Mouse (Mus musculus): ENCODE results near the gene Asic2.
A peak's percentile ranks its signal among the peaks of the same experiment; 100 is the strongest.

Asic2 gene

GRCm38 (mm10) chr11:81968401-81968881 lies at the start of gene Asic2:
Asic2 (minus strand) TSS chr11:81968457.
- no peak for DNase-seq (ENCODE audit: low read depth, low spot score)

GRCm38 (mm10) chr11:82016181-82016780 lies 48.0 kb upstream of the Asic2 start:
- no peak for DNase-seq (ENCODE audit: low read depth, low spot score)

GRCm38 (mm10) chr11:82015066-82015465 lies 46.8 kb upstream of the Asic2 start:
- DNase-seq (ENCODE audit: low read depth, low spot score), result no peak

- DNase-seq (ENCODE audit: low read depth, low spot score), result no peak
Measured at GRCm38 (mm10) chr11:82013756-82014155, 45.5 kb upstream of the Asic2 start.

GRCm38 (mm10) chr11:82011411-82012193 lies 43.3 kb upstream of the Asic2 start:
- no peak for DNase-seq (ENCODE audit: low read depth, low spot score)

- DNase-seq (ENCODE audit: low read depth, low spot score), result no peak
Measured at GRCm38 (mm10) chr11:82010115-82010514, 41.9 kb upstream of the Asic2 start.

- no peak for DNase-seq (ENCODE audit: low read depth, low spot score)
Measured at GRCm38 (mm10) chr11:82006796-82007423, 38.7 kb upstream of the Asic2 start.

- DNase-seq (ENCODE audit: low read depth, low spot score), result no peak
Measured at GRCm38 (mm10) chr11:82004810-82005209, 36.6 kb upstream of the Asic2 start.

- DNase-seq (ENCODE audit: low read depth, low spot score), result no peak
Measured at GRCm38 (mm10) chr11:82000581-82000980, 32.3 kb upstream of the Asic2 start.

GRCm38 (mm10) chr11:81999469-81999868 lies 31.2 kb upstream of the Asic2 start:
- DNase-seq (ENCODE audit: low read depth, low spot score), result no peak

GRCm38 (mm10) chr11:81998646-81999045 lies 30.4 kb upstream of the Asic2 start:
- no peak for DNase-seq (ENCODE audit: low read depth, low spot score)

- DNase-seq (ENCODE audit: low read depth, low spot score), result no peak
Measured at GRCm38 (mm10) chr11:81997085-81997484, 28.8 kb upstream of the Asic2 start.

- peak; percentile 45 for DNase-seq (ENCODE audit: low read depth, low spot score)
Measured at GRCm38 (mm10) chr11:81996172-81996841, 28.1 kb upstream of the Asic2 start.

- DNase-seq (ENCODE audit: low read depth, low spot score), result peak; percentile 49
Measured at GRCm38 (mm10) chr11:81983146-81983545, 14.9 kb upstream of the Asic2 start.

GRCm38 (mm10) chr11:81982191-81982590 lies 13.9 kb upstream of the Asic2 start:
- DNase-seq (ENCODE audit: low read depth, low spot score), result no peak

GRCm38 (mm10) chr11:81974577-81974976 lies 6.3 kb upstream of the Asic2 start:
- DNase-seq (ENCODE audit: low read depth, low spot score), result no peak

GRCm38 (mm10) chr11:81973699-81974098 lies 5.4 kb upstream of the Asic2 start:
- no peak for DNase-seq (ENCODE audit: low read depth, low spot score)

GRCm38 (mm10) chr11:81972044-81972443 lies 3.8 kb upstream of the Asic2 start:
- no peak for DNase-seq (ENCODE audit: low read depth, low spot score)

GRCm38 (mm10) chr11:81966626-81967289 lies 1.5 kb downstream of the Asic2 start:
- DNase-seq (ENCODE audit: low read depth, low spot score), result no peak

- no peak for DNase-seq (ENCODE audit: low read depth, low spot score)
Measured at GRCm38 (mm10) chr11:81965653-81966625, 2.3 kb downstream of the Asic2 start.

Data from CD4-positive helper T cell, adult 2 months (primary cell).